Mouse (Mus musculus) neural tube, embryonic 11.5 days (tissue): ENCODE measurements at regions not wholly inside any gene's neighbourhood (a gene's known extent, or its start where the extent isn't known, plus 50 kb on each side); places are given as distances from the start of the nearest gene placed in this dataset.

Experiments used
- ATAC-seq: fragments of 200-750 bp; cut with Nextera tagmentation; 2 replicates; pipeline ENCODE4 v1.8.0; 2017; ENCODE audit warnings: moderate number of reproducible peaks, mild to moderate bottlenecking, moderate TSS enrichment, moderate library complexity; ENCODE audit not compliant: insufficient read depth, low FRiP score, low TSS enrichment
- DNase-seq: peaks from one replicate; pipeline ENCODE4 v3.0.0-alpha.2; 2015; ENCODE audit warnings: low spot score
- H3K27ac ChIP-seq: fragments of 300-500 bp; sonication (generic); 2 replicates; pipeline ENCODE4 v1.5.1; 2014; ENCODE audit warnings: low read depth, mild to moderate bottlenecking, low read length
- H3K27me3 ChIP-seq: fragments of 300-500 bp; sonication (generic); 2 replicates; pipeline ENCODE4 v1.6.1; 2014; ENCODE audit warnings: mild to moderate bottlenecking, low read length, mixed read lengths; ENCODE audit not compliant: control insufficient read depth, insufficient read depth
- H3K36me3 ChIP-seq: fragments of 300-500 bp; sonication (generic); 2 replicates; pipeline ENCODE4 v1.6.1; 2014; ENCODE audit warnings: mild to moderate bottlenecking, low read length, moderate library complexity, mixed read lengths; ENCODE audit not compliant: control insufficient read depth, insufficient read depth
- H3K4me1 ChIP-seq: fragments of 300-500 bp; sonication (generic); 2 replicates; pipeline ENCODE4 v1.6.1; 2014; ENCODE audit warnings: low read length, mixed read lengths; ENCODE audit not compliant: control insufficient read depth, insufficient read depth
- H3K4me2 ChIP-seq: fragments of 300-500 bp; sonication (generic); 2 replicates; pipeline ENCODE4 v1.6.1; 2014; ENCODE audit warnings: low read depth, mild to moderate bottlenecking, moderate library complexity
- H3K4me3 ChIP-seq: fragments of 300-500 bp; sonication (generic); 2 replicates; pipeline ENCODE4 v1.5.1; 2014; ENCODE audit warnings: low read depth, low read length
- H3K9ac ChIP-seq: fragments of 300-500 bp; sonication (generic); 2 replicates; pipeline ENCODE4 v1.6.1; 2014; ENCODE audit warnings: mild to moderate bottlenecking, low read length
- H3K9me3 ChIP-seq: fragments of 300-500 bp; sonication (generic); 2 replicates; pipeline ENCODE4 v1.6.1; 2016; ENCODE audit warnings: low read length; ENCODE audit not compliant: control insufficient read depth
- WGBS: fragments of 180-500 bp; shearing (Covaris S2); extraction: QIAGEN DNeasy Blood & Tissue Kit; methylation state at CpG from one replicate; pipeline ENCODE4 v1.1.7; 2014; 5-methylcytosine and 5-hydroxymethylcytosine counted together

DNA sequence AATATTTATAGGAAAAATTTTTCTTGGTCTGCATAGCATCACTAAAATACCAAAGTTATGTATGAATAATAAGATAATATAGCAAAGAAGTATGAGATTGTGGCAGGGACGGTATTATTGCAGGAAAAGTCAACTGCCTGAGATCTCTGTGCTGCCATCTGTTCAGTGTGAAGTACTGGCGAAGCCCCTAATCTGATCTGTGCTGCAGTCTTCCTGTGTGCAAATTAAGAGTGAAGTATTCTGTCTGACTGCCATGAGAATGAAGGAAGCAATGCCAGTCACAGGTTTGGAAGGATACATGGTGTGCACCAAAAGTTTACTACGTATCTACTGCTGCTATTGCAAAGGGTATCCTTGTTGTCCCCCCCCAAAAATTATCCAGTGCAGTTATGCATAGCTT is 501.5 kb downstream of the Rab28 start:
- no peak overlapping the region for H3K4me2 ChIP-seq
- H3K4me1 ChIP-seq, result no peaks in the 10 kb centered on the region
- no peak overlapping the region for H3K9ac ChIP-seq
- no peak overlapping the region for H3K27ac ChIP-seq
- no peaks in the 10 kb centered on the region for H3K27me3 ChIP-seq
- no peak overlapping the region for H3K4me3 ChIP-seq
- H3K9me3 ChIP-seq, result no peaks in the 10 kb centered on the region
- H3K36me3 ChIP-seq, result no peaks in the 10 kb centered on the region
- DNase-seq (no peak), ATAC-seq (no peak)
- 91% methylated on average over 3 of the region's 3 CpGs for WGBS

DNA sequence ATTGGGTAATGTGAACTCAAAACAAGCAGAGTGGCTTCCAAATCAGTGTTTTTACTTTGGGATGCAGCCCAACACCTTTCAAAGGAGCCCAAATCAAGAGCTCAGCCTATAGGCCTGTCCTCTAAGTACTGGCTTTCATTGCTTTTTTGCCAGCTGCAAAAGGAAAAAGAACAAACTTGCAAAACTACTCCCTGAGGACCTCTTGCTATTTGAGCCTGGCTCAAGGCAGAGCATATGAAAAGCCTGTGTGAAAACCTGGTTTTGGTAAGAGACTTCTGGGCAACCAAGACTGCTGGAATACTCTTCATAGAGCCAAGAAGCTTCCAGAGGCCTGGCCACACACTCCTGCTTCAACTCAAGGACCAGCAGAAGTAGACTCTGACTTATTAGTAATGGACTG is 503.5 kb downstream of the Rab28 start:
- no peaks in the 10 kb centered on the region for H3K27me3 ChIP-seq
- H3K9me3 ChIP-seq, result no peaks in the 10 kb centered on the region

DNA sequence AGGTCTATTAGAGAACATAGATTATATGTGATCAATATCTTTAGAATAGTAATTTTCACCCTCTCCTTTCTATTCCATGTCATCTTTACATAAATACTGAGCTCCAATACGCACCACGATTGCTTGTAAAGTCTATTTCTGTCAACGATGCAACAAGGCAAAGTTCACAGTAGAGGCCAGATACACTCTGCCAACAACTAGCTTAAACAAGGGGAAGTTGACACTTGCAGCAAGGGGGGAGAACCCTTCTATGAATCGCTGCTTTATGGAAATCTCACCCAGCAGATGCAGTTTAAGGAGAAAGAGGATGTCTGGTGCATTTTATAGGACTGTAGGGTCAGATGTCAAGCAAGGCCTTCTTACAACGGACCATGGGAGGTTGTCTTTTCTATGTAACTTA is 520.8 kb downstream of the Rab28 start:
- H3K4me2 ChIP-seq, result no peak overlapping the region
- no peaks in the 10 kb centered on the region for H3K9me3 ChIP-seq
- H3K27me3 ChIP-seq, result no peaks in the 10 kb centered on the region
- no peak overlapping the region for H3K9ac ChIP-seq
- no peaks in the 10 kb centered on the region for H3K36me3 ChIP-seq
- WGBS, result 75% methylated on average over 5 of the region's 5 CpGs
- H3K4me3 ChIP-seq, result no peak overlapping the region
- H3K4me1 ChIP-seq, result no peaks in the 10 kb centered on the region
- no peak for DNase-seq
- no peak overlapping the region for H3K27ac ChIP-seq
- no peak for ATAC-seq

More for the DNA sequence above, 503.5 kb downstream of the Rab28 start:
- ATAC-seq (no peak), DNase-seq (no peak)
- Histone ChIP-seq H3K36me3 (no peaks in the 10 kb centered on the region), H3K4me3 (no peak overlapping the region), H3K9ac (no peak overlapping the region), H3K4me2 (no peak overlapping the region), H3K4me1 (no peaks in the 10 kb centered on the region), H3K27ac (no peak overlapping the region)

DNA sequence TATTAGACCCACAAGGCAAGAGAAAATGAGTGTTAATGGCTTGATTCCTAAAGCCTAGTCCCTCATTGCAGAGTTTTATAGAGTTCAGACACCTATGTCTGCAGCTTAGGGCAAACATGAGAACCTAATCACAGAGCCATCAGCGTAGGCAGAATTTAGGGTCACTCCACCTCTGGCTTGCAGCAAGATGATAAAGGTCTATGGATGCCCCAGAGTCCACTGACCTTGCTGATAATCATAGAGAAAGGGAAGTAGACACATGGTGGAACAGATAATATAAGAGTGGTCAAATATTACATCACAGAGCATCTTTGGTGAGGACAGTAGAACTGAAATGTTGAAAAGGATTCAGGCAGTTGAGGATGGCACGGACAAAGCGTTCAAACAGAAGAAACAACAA is 530.7 kb downstream of the Rab28 start:
- DNase-seq (no peak), ATAC-seq (no peak)
- no peak overlapping the region for H3K27ac ChIP-seq
- H3K27me3 ChIP-seq, result no peaks in the 10 kb centered on the region
- no peak overlapping the region for H3K4me2 ChIP-seq
- H3K4me3 ChIP-seq, result no peak overlapping the region
- no peaks in the 10 kb centered on the region for H3K4me1 ChIP-seq
- H3K9ac ChIP-seq, result no peak overlapping the region
- H3K36me3 ChIP-seq, result no peaks in the 10 kb centered on the region
- no peaks in the 10 kb centered on the region for H3K9me3 ChIP-seq
- 87% methylated on average over 3 of the region's 3 CpGs for WGBS

DNA sequence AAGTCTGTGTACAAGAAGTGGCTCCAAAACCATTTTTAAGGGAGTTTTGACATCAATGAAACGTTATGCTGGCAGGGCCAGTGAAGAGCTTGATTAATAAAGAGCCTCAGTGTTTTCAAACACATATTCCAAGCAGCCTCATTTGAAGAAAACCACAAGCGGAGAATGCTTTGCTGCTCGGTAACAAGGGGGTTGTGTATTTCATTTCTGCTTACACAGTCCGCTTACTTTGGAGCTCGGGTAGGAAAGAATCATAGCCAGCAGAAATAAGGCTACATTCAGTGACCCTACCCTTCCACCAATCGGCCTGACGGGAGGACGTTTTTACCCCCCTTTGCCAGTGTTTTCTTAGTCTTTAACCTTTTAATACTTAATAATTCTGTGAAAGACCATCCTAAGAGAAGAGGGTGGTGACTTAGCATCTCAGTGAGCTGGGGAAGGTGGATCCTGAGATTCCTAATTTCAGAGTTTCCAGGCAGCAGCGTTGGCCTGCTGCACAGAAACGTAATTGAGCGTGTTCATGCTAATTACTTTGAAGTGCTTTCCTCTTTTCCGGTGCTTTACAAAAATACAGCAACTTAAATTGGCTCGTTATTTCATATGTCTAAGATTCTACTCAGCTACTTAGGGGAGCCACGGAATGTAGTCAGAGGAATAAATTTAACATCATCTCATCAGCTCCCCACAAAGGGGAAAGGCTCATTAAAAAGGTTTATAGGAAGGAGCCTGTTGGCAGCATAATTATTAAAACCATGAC is 541.9 kb downstream of the Rab28 start:
- H3K27me3 ChIP-seq, result no peaks in the 10 kb centered on the region
- ATAC-seq, result no peak
- H3K4me2 ChIP-seq, result no peak overlapping the region
- H3K9ac ChIP-seq, result no peak overlapping the region
- DNase-seq, result no peak
- WGBS, result 76% methylated on average over 14 of the region's 14 CpGs
- no peaks in the 10 kb centered on the region for H3K36me3 ChIP-seq
- no peak overlapping the region for H3K4me3 ChIP-seq
- H3K27ac ChIP-seq, result no peak overlapping the region
- H3K4me1 ChIP-seq, result no peaks in the 10 kb centered on the region
- H3K9me3 ChIP-seq, result no peaks in the 10 kb centered on the region

DNA sequence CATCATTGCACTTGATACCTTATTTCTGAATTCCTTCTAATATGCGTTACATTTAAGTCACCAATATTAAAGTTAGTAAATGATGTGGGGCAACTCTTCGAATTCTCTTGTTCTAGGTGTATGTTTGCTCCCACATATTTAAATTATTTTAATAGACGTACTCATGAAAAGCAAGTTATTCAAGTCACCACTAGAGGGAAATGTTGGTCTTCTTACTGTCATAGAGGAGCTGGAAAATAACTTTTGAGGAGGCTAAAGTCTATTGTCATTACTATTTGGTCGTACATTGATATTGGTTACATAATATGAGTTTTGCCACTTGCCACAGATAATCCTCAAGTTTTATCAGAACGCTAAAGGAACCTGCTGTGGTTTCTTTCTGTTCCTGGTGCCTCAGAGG is 582.9 kb downstream of the Rab28 start:
- no peak overlapping the region for H3K9ac ChIP-seq
- no peaks in the 10 kb centered on the region for H3K4me1 ChIP-seq
- H3K36me3 ChIP-seq, result no peaks in the 10 kb centered on the region
- no peak; the same call in 1 of the 2 replicates for ATAC-seq
- 33% methylated on average over 5 of the region's 5 CpGs for WGBS
- H3K27ac ChIP-seq, result no peak overlapping the region
- H3K4me3 ChIP-seq, result no peak overlapping the region
- no peak overlapping the region for H3K4me2 ChIP-seq
- no peaks in the 10 kb centered on the region for H3K27me3 ChIP-seq
- H3K9me3 ChIP-seq, result no peaks in the 10 kb centered on the region
- no peak for DNase-seq

DNA sequence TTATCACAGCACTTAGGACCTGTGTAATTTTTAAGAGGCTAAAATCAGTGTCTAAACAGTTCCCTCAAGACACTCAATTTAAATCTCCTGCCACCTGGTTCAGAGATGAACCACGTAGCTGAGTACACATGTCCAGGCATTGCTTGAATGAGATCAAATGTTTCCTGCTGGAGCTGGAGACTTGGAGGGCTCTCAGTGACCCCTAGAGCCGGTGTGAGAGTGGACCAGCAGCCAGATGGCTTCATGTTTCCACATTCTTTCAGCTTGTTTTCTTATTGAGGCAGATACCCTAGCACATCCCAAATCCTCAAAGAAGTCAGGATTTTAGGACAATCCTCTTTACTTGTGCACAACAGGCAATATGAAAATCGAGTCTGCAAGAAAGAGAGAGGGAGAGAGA is 590.3 kb downstream of the Rab28 start:
- no peak for ATAC-seq
- 49% methylated on average over 3 of the region's 3 CpGs for WGBS
- no peak for DNase-seq

DNA sequence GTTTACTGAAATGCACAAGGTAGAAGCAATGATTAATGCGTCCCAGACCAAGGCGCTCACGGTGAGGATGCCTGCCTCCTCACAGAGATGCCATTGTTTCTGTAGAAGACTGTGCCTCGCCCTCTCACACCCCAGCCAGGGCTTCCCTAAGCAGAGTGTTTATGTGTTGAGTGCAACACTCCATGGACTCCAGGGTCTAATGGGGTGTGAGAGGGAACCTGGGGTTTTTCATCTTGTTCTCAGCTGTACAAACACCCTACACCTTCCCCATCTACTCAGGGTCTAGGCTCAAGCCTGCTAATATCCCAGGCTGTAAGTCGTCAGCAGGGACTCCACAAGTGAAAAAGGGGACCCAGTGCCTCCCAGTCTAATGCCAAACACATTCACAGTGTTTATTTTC is 620.2 kb downstream of the Rab28 start:
- peak; percentile 23 for DNase-seq
- ATAC-seq, result no peak
- 47% methylated on average over 5 of the region's 5 CpGs for WGBS
- Histone ChIP-seq H3K4me2 (no peak overlapping the region), H3K4me1 (no peaks in the 10 kb centered on the region), H3K27ac (no peak overlapping the region), H3K9me3 (no peaks in the 10 kb centered on the region), H3K9ac (no peak overlapping the region), H3K36me3 (no peaks in the 10 kb centered on the region), H3K4me3 (no peak overlapping the region), H3K27me3 (no peaks in the 10 kb centered on the region)

More for the DNA sequence above, 590.3 kb downstream of the Rab28 start:
- no peaks in the 10 kb centered on the region for H3K9me3 ChIP-seq
- H3K4me1 ChIP-seq, result no peaks in the 10 kb centered on the region
- no peak overlapping the region for H3K4me3 ChIP-seq
- no peaks in the 10 kb centered on the region for H3K27me3 ChIP-seq
- no peak overlapping the region for H3K9ac ChIP-seq
- no peaks in the 10 kb centered on the region for H3K36me3 ChIP-seq
- H3K27ac ChIP-seq, result no peak overlapping the region
- no peak overlapping the region for H3K4me2 ChIP-seq

DNA sequence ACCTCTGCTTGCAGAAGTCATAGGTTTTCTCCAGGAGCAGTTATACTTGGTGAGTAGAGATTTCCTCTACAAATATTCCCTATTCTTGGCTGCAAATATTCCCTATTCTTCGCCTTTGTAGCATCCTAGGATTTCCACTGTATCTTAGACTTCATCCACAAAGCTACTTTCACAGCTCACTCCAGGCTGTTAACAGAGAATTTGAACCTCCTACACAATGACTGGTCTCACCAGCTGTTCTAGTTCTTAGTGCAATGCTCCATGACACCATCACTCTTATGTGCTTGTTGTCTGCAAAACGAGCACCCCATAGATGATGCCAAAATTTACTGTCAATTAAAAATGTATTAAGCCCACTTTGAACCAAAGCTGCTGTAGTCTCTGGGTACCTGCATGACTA is 631.5 kb downstream of the Rab28 start:
- no peak overlapping the region for H3K9ac ChIP-seq
- ATAC-seq (no peak), DNase-seq (no peak)
- no peak overlapping the region for H3K27ac ChIP-seq
- H3K27me3 ChIP-seq, result no peaks in the 10 kb centered on the region
- no peak overlapping the region for H3K4me2 ChIP-seq
- H3K9me3 ChIP-seq, result no peaks in the 10 kb centered on the region
- no peaks in the 10 kb centered on the region for H3K4me1 ChIP-seq
- no peak overlapping the region for H3K4me3 ChIP-seq
- WGBS, result 82% methylated on average over 2 of the region's 2 CpGs
- H3K36me3 ChIP-seq, result no peaks in the 10 kb centered on the region
